Mouse (Mus musculus): ENCODE data around the gene Cd83. TPM values are rescaled to one million over a fixed set of nuclear protein-coding genes. Genes with fewer than 3 reads are reported as not detected.

The Cd83 gene
- polyA plus RNA-seq, 1 experiment from 2014 or later, result 29.4 TPM

- H3K9ac ChIP-seq, result no peak overlapping the region
- H3K27me3 ChIP-seq, result no peaks in the 10 kb centered on the region
- H3K4me2 ChIP-seq, result no peak overlapping the region
- peaks cover 17% of the 10 kb centered on the region for H3K4me1 ChIP-seq
- H3K36me3 ChIP-seq, result no peaks in the 10 kb centered on the region
- H3K27ac ChIP-seq, result no peak overlapping the region
- no peaks in the 10 kb centered on the region for H3K9me3 ChIP-seq (replicated peaks)
- H3K4me3 ChIP-seq (replicated peaks), result no peak overlapping the region
- no peak for ATAC-seq (replicated peaks; ENCODE audit: low FRiP score)
- 69% methylated on average over 9 of the region's 9 CpGs for WGBS
These were observed 7.1 kb upstream of the Cd83 start for GRCm38 (mm10) chr13:43777321-43778002.

- no peak for ATAC-seq (replicated peaks; ENCODE audit: low FRiP score)
- Histone ChIP-seq H3K36me3 (no peaks in the 10 kb centered on the region), H3K27me3 (no peaks in the 10 kb centered on the region), H3K9me3 (replicated peaks) (no peaks in the 10 kb centered on the region), H3K4me3 (replicated peaks) (no peak overlapping the region), H3K4me2 (no peak overlapping the region), H3K27ac (no peak overlapping the region), H3K9ac (no peak overlapping the region), H3K4me1 (peaks cover 18% of the 10 kb centered on the region)
- WGBS, result 66% methylated on average over 6 of the region's 6 CpGs
These were observed 6.4 kb upstream of the Cd83 start for GRCm38 (mm10) chr13:43778021-43778649.

GRCm38 (mm10) chr13:43778971-43779370 is 5.6 kb upstream of the Cd83 start:
- ATAC-seq (replicated peaks; ENCODE audit: low FRiP score), result no peak
- WGBS, result 74% methylated on average over 4 of the region's 4 CpGs

GRCm38 (mm10) chr13:43780071-43780470 is 4.5 kb upstream of the Cd83 start:
- Histone ChIP-seq H3K9ac (no peak overlapping the region), H3K4me1 (peaks cover 18% of the 10 kb centered on the region), H3K27me3 (no peaks in the 10 kb centered on the region), H3K4me3 (replicated peaks) (no peak overlapping the region), H3K9me3 (replicated peaks) (no peaks in the 10 kb centered on the region), H3K27ac (no peak overlapping the region), H3K36me3 (no peaks in the 10 kb centered on the region), H3K4me2 (no peak overlapping the region)
- WGBS, result 81% methylated on average over 8 of the region's 8 CpGs
- ATAC-seq (replicated peaks; ENCODE audit: low FRiP score), result no peak

More at GRCm38 (mm10) chr13:43778971-43779370, 5.6 kb upstream of the Cd83 start:
- no peak overlapping the region for H3K4me3 ChIP-seq (replicated peaks)
- H3K9me3 ChIP-seq (replicated peaks), result no peaks in the 10 kb centered on the region
- no peak overlapping the region for H3K4me2 ChIP-seq
- H3K27ac ChIP-seq, result no peak overlapping the region
- no peak overlapping the region for H3K9ac ChIP-seq
- H3K27me3 ChIP-seq, result no peaks in the 10 kb centered on the region
- no peaks in the 10 kb centered on the region for H3K36me3 ChIP-seq
- H3K4me1 ChIP-seq, result peaks cover 15% of the 10 kb centered on the region

- no peaks in the 10 kb centered on the region for H3K36me3 ChIP-seq
- peak overlapping the region; percentile 59 for H3K4me3 ChIP-seq (replicated peaks)
- H3K27me3 ChIP-seq, result 0 out of 2 replicates have a peak, but pooled peaks cover 4% of the 10 kb centered on the region
- WGBS, result 16% methylated on average over 8 of the region's 8 CpGs
- peak overlapping the region; percentile 65 for H3K9ac ChIP-seq
- peak overlapping the region; percentile 91 for H3K4me2 ChIP-seq
- peaks cover 56% of the 10 kb centered on the region for H3K4me1 ChIP-seq
- no peak for ATAC-seq (replicated peaks; ENCODE audit: low FRiP score)
- peak overlapping the region; percentile 84 for H3K27ac ChIP-seq
- H3K9me3 ChIP-seq (replicated peaks), result no peaks in the 10 kb centered on the region
These were observed 1.1 kb downstream of the Cd83 start for GRCm38 (mm10) chr13:43785712-43786072.

- H3K9ac ChIP-seq, result peak overlapping the region; percentile 65; the same call in 1 of the 2 replicates
- peak overlapping the region; percentile 84 for H3K27ac ChIP-seq
- 0 out of 2 replicates have a peak, but pooled peaks have one; percentile 44 for ATAC-seq (replicated peaks; ENCODE audit: low FRiP score)
- no peaks in the 10 kb centered on the region for H3K9me3 ChIP-seq (replicated peaks)
- H3K4me3 ChIP-seq (replicated peaks), result peak overlapping the region; percentile 59
- H3K27me3 ChIP-seq, result 0 out of 2 replicates have a peak, but pooled peaks cover 4% of the 10 kb centered on the region
- H3K4me2 ChIP-seq, result peak overlapping the region; percentile 91
- H3K36me3 ChIP-seq, result no peaks in the 10 kb centered on the region
- peaks cover 56% of the 10 kb centered on the region for H3K4me1 ChIP-seq
- WGBS, result 13% methylated on average over 12 of the region's 12 CpGs
These were observed 1.7 kb downstream of the Cd83 start for GRCm38 (mm10) chr13:43786171-43786795.

- H3K36me3 ChIP-seq, result no peaks in the 10 kb centered on the region
- H3K9me3 ChIP-seq (replicated peaks), result no peaks in the 10 kb centered on the region
- ATAC-seq (replicated peaks; ENCODE audit: low FRiP score), result no peak
- H3K4me2 ChIP-seq, result peak overlapping the region; percentile 91
- H3K9ac ChIP-seq, result no peak overlapping the region
- H3K27me3 ChIP-seq, result 0 out of 2 replicates have a peak, but pooled peaks cover 4% of the 10 kb centered on the region
- H3K4me3 ChIP-seq (replicated peaks), result peak overlapping the region; percentile 59
- peaks cover 56% of the 10 kb centered on the region for H3K4me1 ChIP-seq
- 17% methylated on average over 2 of the region's 2 CpGs for WGBS
- peak overlapping the region; percentile 84; the same call in 1 of the 2 replicates for H3K27ac ChIP-seq
These were observed 2.7 kb downstream of the Cd83 start for GRCm38 (mm10) chr13:43787262-43787661.

- Histone ChIP-seq H3K9ac (no peak overlapping the region), H3K27ac (no peak overlapping the region), H3K36me3 (no peaks in the 10 kb centered on the region), H3K4me3 (replicated peaks) (no peak overlapping the region), H3K4me2 (no peak overlapping the region), H3K9me3 (replicated peaks) (no peaks in the 10 kb centered on the region), H3K27me3 (0 out of 2 replicates have a peak, but pooled peaks cover 4% of the 10 kb centered on the region), H3K4me1 (peaks cover 53% of the 10 kb centered on the region)
- 37% methylated on average over 8 of the region's 8 CpGs for WGBS
- no peak for ATAC-seq (replicated peaks; ENCODE audit: low FRiP score)
These were observed 3.5 kb downstream of the Cd83 start for GRCm38 (mm10) chr13:43788071-43788470.

- WGBS, result 63% methylated on average over 10 of the region's 10 CpGs
- Histone ChIP-seq H3K4me1 (peaks cover 46% of the 10 kb centered on the region), H3K27ac (0 out of 2 replicates have a peak overlapping the region, but pooled peaks have one; percentile 11), H3K9ac (no peak overlapping the region), H3K4me3 (replicated peaks) (no peak overlapping the region), H3K27me3 (0 out of 2 replicates have a peak, but pooled peaks cover 4% of the 10 kb centered on the region), H3K4me2 (no peak overlapping the region), H3K9me3 (replicated peaks) (no peaks in the 10 kb centered on the region), H3K36me3 (no peaks in the 10 kb centered on the region)
- ATAC-seq (replicated peaks; ENCODE audit: low FRiP score), result no peak
These were observed 4.5 kb downstream of the Cd83 start for GRCm38 (mm10) chr13:43788983-43789645.

- Histone ChIP-seq H3K9me3 (replicated peaks) (no peaks in the 10 kb centered on the region), H3K4me1 (peaks cover 34% of the 10 kb centered on the region), H3K4me3 (replicated peaks) (no peak overlapping the region), H3K4me2 (no peak overlapping the region), H3K36me3 (no peaks in the 10 kb centered on the region), H3K27ac (no peak overlapping the region), H3K9ac (no peak overlapping the region), H3K27me3 (0 out of 2 replicates have a peak, but pooled peaks cover 4% of the 10 kb centered on the region)
- ATAC-seq (replicated peaks; ENCODE audit: low FRiP score), result no peak
- 93% methylated on average over 11 of the region's 11 CpGs for WGBS
These were observed 5.8 kb downstream of the Cd83 start for GRCm38 (mm10) chr13:43790229-43791001.

- WGBS, result 35% methylated on average over 8 of the region's 8 CpGs
- Histone ChIP-seq H3K9ac (no peak overlapping the region), H3K4me3 (replicated peaks) (no peak overlapping the region), H3K27ac (no peak overlapping the region), H3K36me3 (peaks cover 15% of the 10 kb centered on the region; the same call in 1 of the 2 replicates), H3K4me2 (no peak overlapping the region), H3K9me3 (replicated peaks) (no peaks in the 10 kb centered on the region), H3K27me3 (0 out of 2 replicates have a peak, but pooled peaks cover 2% of the 10 kb centered on the region), H3K4me1 (peaks cover 17% of the 10 kb centered on the region)
- no peak for ATAC-seq (replicated peaks; ENCODE audit: low FRiP score)
These were observed 10.8 kb downstream of the Cd83 start for GRCm38 (mm10) chr13:43795334-43795733.
